Mouse (Mus musculus) frontal cortex, postnatal 10 days (tissue): ENCODE data around the gene Tfdp2.

Experiments
- DNase-seq, 2 experiments: peaks; one replicate each; pipeline ENCODE4 v3.0.0; 2022; ENCODE audit warnings: low spot score in 2 of 2, mixed read lengths in 1 of 2

The Tfdp2 gene

DNA sequence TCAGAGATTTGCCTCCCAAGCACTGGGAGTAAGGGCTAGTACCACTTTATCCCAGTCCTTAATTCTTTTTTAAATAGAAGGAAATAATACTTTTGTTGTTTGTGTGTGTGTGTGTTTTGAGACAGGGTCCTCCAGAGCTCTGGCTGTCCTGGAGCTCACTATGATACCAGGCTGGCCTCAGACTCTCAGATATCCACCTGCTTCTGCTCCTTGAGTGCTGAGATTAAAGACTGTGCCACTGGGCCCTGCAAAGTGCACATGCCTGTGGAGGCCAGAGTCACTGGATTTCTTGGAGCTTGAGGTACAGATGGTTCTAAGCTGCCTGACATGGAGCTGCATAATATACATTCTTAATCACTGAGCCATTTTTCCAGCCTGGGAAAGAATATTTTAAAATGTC, 32.2 kb downstream of the Tfdp2 start:
- DNase-seq = no peak

DNA sequence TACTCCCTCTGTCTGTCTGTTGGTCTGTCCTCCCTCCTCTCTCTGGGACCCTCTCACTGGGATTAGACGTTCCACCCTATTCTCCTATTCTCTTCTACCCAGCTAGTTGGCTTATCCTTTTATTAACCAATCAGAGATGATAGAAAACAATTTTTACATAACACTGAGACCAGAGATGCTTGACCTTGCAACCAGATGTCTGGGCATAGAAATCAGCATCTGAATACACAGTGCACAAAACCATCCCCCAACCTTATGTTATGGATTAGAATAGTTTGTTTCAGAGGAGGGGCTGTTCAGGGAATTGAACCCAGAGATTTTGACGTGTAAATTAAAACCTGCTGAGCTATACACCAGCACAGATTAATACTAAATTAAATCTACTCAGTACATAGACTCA, 34.2 kb downstream of the Tfdp2 start:
- no peak for DNase-seq

DNA sequence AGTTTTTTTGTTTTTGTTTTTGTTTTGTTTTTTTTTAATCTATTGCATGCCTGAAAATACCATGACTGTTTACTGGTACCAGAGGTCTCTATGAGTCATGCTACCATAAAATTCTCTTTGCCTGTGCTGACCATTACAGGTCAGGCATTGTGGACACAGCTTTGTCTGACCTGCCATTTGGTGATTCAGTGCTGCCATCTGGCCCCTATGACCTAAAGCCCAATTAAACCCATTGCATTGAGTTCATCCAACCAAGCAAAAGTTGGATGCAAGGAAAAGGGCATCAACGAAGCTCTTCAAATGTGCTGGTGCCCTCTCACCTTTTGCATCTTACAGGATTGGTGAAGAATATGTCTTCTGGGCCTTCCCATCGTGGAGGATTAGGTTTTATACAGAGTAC, 39.4 kb downstream of the Tfdp2 start:
- no peak for DNase-seq

DNA sequence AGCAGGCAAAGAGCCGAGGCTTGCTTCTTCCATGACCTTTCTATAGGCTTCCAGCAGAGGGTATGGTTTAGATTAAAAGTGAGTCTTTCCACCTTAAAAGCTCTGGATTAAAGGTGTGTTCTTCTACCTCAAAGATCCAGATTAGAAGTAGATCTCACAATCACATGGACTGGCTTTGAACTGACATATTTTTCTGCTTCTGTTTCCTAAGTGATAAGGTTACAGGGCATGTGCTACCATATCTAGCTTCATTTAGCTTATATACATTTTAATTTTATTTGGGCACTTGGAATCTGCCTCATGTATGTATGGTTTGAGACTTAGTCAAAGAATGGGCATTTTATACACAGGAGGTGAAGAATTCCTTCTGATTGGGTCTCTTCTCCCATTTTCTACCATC, 41.3 kb downstream of the Tfdp2 start:
- DNase-seq = no peak

DNA sequence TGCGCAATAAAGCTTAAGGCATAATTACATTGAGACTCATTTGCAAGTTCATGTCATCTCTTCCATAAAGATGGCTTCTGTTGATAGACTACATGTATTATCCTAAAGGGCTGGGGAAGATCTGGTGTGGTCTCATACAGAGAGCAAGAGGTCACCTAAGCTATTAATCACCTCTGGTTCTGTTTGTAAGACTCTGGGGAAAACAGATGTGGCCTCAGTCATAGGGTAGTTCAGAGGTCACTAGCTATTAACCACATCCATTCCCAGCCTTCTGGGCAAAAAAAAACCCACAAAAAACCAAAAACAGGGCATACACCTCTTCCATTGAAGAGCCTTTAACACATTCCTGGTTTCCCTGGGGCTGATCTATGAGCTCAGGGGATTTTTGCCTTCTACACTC, 42.2 kb downstream of the Tfdp2 start:
- no peak for DNase-seq

DNA sequence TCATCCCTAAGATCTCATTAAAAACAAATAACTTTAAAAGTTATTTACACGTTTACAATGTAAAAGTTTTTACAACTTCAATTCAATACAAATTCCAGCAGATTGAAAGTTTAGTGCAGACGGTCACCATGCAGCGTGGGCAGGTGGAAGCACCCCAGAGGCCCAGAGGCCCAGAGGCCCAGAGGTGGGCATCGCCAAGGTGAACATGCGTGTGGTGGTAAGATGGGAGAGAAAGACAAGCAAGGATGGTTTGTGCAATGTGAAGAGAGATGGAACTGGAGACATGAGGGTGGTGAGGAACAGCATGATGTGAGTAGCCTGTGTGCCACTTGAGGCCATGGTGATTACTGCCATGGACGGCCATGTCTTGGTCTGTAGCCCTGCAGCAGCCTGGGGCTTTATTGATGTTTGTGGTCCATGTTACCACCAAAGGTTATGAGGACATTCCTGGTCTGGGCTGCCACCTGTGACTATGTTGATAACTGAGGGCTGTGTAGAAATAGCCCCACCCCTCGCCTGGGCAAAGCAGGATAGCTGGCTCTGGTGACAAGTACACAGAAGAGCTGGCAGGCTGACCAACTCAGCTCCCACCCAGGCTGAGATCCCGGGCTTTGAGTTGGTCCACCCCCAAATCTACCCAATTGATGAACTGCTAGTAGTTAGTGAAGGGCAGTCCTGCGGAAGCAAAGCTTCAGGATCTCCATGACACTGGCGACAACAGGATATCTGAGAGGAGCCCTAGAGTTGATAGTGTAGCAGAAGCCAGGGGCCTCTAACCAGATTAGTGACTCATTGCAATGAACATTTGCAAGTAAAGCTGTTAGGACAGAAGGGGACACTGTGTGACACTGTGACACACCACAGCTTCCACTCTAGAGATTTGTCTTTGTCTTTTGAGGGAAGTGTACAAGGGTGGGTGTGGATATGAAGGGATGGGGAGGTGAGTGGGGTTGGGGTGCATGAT, 45.3 kb downstream of the Tfdp2 start:
- no peak for DNase-seq

DNA sequence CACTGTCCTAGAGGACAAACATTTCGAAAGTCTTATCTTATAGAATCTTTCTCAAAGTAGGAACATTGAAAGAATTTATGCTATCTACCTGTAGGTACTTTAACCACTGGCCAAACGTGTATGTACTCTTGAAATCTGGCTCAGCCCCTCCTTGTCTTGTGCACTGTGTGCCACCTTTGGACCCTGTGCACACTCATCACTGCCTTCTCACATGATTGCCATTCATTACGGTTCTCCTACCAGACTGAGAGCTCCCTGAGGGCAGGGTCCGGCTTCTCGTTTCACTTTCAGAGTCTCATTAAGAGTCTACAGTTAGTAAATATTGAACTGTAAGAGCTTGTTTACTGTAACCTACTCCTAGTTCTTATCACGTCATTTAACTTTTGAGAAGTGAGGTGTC, 47.8 kb downstream of the Tfdp2 start:
- DNase-seq = no peak

DNA sequence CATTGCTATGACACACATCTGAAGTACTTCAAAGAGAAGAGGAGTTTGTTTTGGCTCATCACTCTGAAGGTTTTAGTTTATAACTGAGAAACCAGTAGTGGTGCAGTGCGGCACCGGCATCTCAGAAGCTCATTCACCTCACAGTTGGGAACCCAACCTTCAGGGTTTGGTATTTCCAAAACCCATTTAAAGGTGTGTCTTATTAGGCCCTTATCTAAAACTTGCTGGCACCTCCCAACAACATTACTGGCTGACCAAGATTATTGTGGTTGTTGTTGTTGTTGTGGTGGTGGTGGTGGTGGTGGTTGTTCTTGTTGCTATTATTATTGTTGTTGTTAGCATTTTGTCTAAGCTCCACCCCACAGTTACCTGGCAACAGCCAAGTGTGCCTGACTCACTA, 58.7 kb downstream of the Tfdp2 start:
- DNase-seq = no peak

DNA sequence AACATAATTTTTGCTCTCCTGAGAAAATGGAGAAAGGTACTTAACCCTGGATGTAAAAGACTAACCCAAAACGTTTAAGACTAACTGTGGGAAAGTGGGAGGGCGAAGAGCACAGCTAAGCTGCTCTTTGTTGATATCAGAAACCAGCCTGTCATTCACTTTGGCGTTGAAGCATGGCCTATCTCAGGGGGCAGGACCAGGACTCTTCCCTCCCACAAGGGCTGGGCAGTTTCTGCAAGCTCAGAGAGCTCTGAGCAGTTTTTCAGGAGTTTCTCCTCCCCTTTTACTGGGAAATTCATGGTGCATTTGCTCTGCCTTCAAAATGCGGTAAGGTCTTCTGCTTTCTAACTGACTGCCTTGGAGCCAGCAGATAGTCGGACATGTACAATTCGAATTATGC, 62.4 kb downstream of the Tfdp2 start:
- DNase-seq = no peak

DNA sequence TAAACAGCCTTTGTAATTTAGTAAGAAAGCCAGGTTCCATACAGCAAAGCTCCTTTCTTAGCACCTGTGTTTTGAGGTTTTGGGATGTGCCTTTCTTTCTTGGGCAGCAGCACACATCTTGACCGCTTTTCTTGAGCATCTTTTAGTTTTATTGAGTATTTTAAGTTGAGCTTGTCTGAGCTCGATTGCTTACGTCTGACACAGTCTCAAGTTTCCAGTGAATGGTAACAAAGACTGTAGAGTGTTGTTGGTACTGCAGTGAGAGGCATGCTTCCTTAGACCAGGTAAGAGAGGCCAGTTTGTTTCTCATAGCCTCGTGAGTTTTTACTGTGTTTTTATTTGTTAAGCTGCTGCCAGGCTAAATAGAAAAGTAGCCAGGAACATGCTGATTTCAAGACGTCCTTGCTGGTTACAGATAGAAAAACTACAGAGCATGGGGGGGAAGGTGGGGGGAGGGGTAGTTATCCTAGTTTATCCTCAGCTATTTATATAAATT, 63.0 kb downstream of the Tfdp2 start:
- no peak for DNase-seq

DNA sequence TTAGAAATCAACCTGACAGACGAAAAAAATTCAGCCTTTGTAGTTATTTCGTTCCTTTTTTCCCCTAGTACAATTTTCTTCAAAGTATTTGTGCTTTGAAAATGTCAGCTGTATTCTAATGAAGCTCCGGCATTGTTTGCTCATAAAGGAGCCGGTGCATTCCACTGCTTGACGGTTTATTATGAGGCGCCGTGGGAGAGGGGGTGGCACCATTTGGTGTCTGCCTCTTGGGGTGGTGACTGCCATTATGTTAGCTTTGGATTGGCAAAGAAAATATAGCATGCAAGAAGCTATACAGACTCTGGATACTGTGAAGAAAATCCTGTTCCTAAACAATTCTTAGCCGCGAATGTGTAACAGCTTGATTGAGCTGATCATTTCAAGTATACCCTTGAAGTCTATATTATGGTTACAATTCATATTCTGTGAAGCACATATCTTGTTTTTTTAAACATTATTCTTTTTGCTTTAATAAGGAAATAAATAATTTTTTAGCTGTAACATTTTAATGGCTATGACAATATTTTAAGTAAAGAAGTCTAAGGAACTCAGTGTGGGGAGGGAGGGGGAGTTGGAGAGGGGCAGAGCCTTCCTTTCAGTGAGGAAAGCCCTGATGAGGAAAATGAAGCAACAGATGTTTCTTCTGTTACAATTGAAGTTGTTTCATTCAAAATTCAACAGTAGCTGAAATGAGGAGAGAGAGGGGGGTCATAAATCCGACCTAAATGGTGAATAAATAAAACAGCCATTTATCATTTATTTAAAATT, 63.9 kb downstream of the Tfdp2 start:
- DNase-seq = no peak

DNA sequence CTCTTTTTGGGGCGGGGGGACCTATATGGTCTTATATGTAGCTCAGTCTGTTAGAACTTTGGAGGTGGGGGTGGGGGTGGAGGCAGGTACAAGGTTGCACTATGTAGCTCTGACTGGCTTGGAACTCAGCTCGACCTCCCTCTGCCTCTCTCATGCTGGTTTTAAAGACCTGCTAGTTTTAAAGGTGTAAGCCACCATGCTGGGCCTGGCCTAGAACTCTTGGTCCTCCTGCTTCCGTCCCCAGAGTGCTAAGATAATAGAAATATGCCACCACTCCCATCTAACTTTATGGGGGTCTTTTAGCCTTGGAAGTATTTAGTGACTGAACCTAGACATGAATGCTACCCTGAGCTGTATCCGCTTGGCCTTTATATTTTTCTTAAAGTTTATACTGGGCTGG, 65.0 kb downstream of the Tfdp2 start:
- no peak for DNase-seq

DNA sequence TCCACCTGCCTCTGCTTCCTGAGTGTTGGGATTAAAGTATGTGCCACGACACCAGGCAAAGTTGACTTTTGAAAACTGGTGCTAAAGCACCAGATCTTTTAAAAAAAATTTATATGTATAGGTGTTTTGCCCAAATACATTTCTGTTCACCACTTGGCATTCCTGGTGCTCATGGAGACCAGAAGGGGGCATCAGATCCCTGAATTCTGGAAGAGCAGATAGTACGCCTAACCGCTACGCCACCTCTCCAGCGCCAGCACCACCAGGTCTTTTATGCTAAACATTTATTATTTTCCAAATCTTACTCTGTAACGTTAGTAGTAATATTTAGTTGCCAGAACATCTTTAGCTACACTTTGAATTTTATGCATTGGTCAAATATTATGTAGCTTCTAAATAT, 65.9 kb downstream of the Tfdp2 start:
- no peak for DNase-seq

DNA sequence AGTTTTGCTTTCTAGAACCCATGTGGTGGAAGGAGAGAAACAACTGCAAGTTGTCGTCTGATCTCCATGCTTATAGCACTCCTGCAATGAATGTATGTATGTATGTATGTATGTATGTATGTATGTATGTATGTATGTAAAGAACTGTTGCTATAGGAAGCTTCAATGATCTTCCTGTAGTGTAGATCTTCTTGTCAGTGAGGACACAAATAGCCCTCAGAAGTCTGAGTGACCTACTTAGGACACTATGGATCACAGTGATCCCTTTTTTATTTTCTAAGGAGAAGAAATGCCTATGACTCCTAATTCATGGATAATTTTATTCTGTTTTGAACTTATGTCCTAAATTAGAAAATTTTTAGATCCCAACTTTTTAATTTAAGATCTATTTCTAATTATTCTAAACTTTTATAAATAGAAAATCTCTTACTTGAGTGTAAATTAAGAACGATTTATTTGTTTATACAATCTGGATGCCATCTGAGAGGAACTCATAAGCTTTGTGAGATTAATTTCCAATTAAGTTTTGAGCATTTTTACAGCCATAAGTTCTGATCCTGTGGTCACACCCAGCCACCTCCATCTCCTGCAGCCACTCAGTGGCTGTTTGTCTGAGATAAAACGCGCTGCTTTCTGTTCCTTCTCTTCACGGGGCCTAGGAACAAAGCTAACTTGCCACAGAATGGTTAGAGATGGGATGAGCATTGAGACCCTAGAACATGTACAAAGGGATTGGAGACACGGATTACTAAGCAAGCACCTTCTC, 70.9 kb downstream of the Tfdp2 start:
- DNase-seq = no peak

DNA sequence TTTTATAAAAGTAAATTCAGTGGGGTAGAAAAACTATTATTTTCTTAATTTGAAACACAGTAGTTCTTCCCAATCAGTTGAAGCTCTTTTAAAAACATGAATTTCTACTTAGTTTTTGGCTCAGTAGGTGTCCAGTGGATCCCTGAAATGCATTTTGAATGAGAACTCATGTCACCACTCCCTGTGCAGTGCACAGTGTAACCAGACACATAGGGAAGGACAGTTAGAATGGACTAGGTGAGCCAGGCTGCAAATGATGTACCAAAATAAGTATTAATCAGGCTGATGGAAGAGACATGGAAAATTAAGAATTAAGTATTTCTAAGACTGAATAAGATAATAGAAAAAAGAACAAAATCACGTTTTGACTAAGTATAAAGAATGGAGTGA, 71.5 kb downstream of the Tfdp2 start:
- no peak for DNase-seq

DNA sequence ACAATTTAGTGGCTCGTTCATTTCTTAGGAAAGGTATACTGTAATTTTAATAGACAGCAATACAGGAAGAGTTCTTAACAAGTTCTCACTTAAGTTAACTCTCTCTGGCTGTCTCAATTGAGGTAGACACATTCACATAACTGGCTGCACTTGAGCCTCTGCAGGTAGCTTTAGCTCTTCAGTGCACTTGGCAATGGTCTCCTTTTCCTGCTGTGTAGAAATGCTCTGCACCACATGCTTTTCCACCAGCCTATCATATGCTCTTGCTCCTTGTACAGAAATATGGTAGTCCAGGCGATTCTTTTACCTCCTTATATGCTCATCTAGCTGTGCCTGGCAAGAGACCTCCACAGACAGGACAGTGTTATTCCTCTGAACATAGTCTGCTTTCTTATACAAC, 73.7 kb downstream of the Tfdp2 start:
- DNase-seq = no peak

DNA sequence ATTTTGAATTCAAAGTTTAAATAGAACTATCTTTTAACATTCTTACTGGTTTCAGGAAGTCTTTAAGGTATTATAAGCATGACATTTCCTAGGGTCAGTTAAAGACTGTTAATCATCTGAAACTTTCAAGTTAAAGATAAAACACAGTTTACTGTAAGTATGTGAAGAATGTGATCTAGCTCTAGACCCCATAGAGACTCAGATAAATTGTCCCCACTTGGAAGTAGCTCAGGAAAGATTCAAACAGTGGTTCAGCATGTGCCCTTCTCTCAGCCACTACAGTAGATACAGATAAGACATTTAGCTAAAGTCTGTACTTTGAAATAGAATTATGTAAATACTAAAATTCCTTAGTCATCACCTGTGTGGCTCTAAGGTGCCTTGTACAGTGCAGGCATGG, 79.5 kb downstream of the Tfdp2 start:
- DNase-seq = no peak

DNA sequence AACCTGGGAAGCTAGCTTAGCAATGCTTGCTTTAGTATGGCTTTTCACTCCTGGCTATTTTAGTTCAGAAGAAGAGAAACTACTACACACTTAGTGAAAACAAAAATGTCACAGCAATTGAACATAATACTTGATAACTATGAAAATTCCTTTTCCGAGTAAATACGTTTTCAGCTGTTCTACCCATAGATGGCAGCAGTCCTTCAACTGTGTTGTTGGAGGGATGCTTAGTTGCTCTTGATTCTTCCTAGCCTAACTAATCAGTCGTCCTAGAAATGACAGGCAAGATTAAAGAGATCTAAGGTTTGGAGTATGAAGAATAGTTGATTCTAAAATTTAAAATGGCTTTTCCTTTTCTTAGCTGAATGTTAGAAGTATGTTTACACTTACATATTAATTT, 85.4 kb downstream of the Tfdp2 start:
- DNase-seq = no peak

DNA sequence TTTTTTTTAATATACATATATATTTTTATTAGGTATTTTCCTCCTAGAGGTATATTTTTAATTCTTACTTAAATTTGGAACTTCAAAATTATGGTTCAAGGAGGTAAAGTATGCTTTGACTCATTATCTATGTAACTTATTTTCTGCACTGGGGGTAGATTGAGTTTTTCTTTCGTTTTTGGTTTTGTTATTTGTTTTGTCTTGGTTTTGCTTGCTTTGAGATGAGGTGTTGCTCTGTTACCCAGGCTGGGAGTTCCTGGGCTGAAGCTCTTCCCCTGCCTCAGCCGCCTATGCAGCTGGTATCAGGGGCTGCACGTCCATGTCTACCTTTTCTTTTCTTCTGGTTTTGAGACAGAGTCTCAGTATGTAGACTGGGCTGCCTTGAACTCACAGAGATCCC, 86.0 kb downstream of the Tfdp2 start:
- DNase-seq = no peak

DNA sequence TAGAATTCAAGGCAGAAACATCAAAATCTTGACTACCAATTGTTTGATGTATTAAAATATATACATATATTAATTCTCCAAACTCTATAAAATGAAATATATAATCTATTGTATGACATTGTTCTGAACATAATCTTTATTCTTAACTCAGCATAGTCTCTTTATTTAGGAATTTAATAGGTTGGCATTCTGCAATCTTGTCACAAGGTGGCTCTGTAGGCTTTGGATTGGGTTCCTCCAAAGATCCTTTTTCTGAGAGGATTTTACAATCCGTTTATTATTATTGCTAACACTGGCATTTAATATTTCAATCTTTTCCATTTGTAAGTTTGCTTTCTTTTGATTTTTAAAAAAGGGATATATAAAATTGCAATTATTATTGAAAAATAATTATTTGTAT, 88.8 kb downstream of the Tfdp2 start:
- no peak for DNase-seq

DNA sequence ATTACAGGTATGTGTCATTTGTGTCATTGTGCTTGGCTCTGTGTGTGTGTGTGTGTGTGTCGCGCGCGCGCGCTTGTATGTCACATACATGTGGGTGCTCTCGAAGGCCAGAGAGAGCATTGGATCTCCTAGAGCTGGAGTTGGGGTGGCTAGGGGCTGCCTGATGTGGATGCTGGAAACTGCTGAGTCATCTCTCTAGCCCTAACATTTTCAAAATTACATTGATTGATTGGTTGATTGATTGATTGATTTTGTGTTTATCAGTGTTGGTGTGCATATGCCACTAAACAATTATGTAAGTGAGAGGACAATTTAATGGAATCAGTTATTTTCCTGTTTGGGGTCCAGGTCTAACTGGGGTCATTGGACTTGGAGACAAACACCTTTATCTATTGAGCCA, 96.1 kb downstream of the Tfdp2 start:
- DNase-seq = no peak

DNA sequence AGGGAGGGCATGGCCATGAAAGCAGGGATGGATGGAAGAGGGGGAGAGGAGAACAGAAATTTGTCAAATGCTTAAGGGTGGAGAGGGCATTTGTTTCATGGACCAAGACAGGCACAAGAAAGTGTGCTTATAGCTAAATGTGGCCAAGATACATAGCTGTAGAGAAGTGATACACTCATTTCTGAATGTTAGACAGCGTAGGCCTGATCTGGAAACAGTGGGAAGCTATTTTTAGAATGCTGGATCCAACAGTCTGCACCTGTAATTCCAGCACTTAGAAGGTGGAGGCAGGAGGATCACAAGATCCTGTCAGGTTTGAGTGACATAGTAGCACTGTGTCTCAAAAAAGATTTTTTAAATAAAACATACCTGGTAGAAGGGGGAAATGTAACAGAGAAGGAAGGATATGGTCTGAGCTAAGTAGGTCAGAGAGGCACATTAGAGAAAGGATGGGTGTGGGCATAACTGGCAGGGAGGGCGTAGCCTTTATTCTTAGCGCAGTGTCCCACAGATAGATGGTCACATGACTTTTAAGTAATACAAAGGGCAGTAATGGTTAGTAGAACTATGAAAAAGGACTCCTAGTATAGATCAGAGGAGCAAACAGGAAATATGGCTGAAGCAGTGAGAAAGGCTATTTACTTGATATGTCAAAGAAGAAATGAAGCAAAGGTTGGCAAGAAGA, 103.4 kb downstream of the Tfdp2 start:
- no peak for DNase-seq
